Mouse (Mus musculus): ENCODE measurements around the gene Wfdc18.

DNA sequence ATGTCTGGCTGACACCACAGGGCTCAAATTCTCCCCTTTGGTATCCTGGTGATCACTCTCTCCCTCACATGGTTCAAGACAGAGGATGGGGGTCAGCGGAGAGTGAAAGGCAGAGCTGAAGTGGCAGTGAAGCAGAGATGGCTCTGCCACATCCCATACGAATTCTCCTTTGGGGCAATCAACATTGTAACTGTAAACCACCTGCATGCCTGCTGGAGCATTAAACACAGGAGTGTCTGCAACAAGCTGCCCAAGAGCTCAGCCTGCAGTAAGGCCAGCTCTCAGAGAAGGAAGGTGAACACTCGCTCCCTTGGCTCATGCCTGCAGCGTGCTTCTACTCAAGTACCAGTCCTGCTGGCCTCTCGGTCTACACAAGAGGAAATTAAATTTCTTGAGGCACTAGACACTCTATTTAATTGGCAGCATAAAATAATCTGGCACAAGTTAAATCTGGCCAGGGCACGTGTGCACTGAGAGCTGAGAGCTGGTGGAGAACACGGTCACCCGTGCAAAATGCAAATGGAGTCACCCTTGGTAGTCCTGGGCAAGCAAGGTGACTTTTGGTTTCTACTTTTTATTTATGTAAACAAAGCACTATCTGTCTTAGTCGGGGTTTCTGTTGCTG, 34.0 kb downstream of the Wfdc18 start:
- no peak for TF ChIP-seq ZNF384 (IDR thresholded peaks at IDR 0.05; ENCODE audit: low read depth, low read length)
- no peak for TF ChIP-seq HCFC1 (IDR thresholded peaks at IDR 0.05; ENCODE audit: borderline replicate concordance, insufficient read depth, low read length)

Measured in ES-E14 (cell line).